Mouse (Mus musculus) cerebellum, postnatal 36 days (tissue): ENCODE results near the gene Parp6.

Experiments used
- DNase-seq, 2 experiments: peaks; one replicate each; pipeline ENCODE4 v3.0.0; 2021 to 2022; ENCODE audit warnings: mixed read lengths in 2 of 2

Gene Parp6

DNA sequence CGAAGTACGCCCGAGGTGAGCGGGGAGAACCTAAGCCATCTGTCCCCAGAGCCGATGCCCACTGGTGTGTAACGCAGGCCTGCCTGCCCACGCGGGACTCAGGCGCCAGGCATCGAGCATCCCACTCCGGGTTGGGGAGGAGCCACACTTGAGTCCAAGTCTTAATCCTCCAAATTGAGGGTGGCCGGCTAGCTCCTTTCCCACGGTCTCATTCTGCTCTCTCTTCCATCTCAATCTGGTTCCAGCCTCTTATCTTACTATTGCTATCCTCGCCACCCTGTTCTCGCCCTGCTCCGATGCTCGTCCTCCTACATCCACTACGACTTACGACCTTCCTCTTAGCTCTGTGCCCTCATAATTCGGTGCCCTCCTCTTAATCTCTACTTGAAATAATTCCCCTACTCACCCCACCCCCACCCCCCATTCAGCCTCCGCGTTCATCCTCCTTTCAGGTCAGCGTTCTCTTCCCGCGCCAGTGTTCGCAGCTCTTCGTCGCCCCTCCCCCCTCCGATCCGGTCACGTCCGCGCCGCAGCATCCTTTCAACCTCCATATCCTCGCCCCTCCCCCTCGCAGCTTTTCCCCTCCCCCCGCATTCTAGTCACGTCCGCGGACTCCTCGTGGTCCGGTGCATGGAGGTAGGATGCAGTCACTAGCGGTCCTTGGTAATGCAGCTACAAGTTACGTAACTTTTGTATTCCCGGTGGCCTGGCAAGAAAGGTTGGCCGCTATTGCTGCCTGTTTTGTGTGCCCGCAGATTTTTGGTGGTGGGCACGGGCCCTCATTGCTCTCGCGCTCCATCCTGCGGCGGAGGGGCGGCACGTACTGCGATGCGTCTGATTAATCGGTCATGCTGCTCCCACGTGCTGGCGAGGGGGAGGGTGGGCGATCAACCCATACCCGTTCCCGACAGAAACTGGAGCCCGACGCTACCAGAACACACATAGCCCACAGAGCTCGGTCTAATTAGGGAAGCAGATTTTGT, 39.8 kb downstream of the Parp6 start:
- peak; percentile 84 to 89 for DNase-seq

DNA sequence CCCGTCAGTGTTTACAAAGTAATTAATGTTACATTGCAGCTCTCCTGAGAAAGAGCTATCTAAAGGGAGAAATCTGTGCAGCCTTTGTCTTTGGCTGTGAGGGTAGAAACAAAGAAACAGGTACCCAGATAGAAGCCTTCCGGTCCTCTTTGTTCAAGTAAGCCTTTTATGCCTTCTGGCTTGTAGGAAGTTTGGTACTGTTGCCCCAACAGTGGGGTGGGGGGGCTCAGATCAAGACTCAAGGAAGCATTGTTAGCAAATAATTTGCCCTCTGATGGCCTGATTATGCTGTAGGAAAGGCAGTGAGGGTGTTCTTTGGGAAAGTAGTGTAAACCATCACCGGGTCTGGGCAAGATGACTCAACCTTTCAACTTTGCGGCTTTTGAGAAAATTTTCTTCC, 41.1 kb downstream of the Parp6 start:
- DNase-seq: no peak

DNA sequence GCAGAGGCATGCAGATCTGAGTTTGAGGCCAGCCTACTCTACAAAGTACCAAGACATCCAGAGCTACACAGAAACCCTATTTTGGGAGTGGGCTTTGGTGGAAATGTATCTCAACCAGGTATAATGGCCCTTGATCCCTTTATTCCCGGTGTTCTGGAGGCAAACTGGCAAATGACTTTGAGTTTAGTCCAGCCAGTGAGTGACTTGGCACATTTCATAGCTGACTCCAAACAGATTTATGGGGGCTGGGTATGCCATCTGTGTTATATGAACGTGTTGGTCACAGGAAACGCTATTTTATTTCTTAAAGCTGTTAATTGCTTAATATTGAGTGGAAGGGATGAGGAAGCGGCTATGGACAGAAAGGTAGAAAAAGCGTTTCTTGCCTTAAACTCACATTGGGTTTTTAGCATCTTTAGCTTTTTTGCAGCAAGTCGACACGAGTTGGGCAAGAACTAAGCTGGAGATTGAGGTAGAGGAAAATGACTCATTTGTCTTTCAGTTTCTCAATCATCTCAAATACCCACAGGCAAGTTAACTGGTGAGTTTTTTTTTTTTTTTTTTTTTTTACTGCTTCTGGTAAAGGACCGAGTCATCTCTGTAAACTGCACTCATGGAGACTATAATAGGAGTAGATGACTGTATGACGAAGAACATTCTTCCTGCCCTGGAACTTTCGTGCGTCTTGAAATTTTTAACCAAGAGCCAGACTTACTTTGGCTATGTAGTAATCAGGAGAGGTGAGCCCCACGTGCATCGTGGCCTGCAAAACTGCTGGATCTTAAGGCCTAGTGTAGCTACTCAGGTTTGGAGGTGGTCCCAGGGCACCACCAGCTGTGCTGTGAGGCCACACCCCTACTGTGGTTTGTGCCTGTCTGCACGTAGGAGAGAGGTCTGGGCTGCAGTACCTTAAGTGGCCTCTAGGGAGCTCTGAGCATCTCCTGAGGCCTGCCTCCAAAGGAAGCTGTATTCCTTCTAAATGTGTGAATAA, 42.2 kb downstream of the Parp6 start:
- peak; percentile 86 for DNase-seq

- peak; percentile 67 to 72 for DNase-seq
Measured at GRCm38 (mm10) chr9:59660421-59660820, 43.3 kb downstream of the Parp6 start.

GRCm38 (mm10) chr9:59661298-59661975, 44.4 kb downstream of the Parp6 start:
- DNase-seq: no peak

- no peak for DNase-seq
Measured at GRCm38 (mm10) chr9:59663226-59663625, 46.1 kb downstream of the Parp6 start.

GRCm38 (mm10) chr9:59663957-59664356, 46.9 kb downstream of the Parp6 start:
- no peak for DNase-seq

- DNase-seq: no peak
Measured at GRCm38 (mm10) chr9:59664664-59665256, 47.7 kb downstream of the Parp6 start.

- no peak for DNase-seq
Measured at GRCm38 (mm10) chr9:59666016-59666415, 48.9 kb downstream of the Parp6 start.

DNA sequence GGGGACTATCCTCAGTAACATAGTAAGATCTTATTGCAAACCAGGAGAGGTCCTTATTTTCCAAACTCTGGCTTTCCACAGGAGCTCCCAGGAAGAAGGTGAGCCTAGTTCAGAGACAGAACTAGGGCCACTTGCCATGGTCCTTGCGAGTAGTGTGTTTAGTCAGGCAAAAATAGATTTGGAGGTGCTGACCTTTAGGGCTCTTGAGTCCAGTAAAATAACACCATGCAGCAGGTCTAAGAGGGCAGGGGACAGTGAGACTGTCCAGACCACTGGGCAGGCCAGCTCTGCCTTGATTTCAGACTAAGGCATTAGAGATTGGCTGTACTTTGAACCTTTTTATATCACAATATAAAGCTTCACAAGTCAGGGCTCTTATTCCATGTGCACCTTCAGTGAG, 49.7 kb downstream of the Parp6 start:
- DNase-seq: no peak

GRCm38 (mm10) chr9:59667250-59667649, 50.2 kb downstream of the Parp6 start:
- DNase-seq: no peak

DNA sequence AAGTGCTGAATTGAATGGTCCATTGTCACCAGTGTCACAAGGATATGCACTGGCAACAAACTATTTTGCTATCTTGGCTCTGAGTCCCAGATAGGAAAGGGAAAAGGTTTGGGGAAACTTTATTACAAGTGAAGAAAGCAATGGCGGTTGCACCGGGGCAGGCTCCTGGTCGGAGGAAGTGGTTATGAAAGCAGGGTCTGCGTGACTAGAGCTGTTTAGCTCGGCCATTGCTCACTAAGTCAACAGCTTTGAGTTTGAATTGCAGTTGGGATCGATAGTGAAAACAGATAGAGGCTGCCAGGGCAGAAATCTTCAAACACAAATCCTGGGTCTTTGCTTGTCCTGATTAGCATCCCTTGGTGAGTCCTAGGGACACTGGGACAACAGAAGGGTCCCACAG, 50.8 kb downstream of the Parp6 start:
- DNase-seq: no peak

DNA sequence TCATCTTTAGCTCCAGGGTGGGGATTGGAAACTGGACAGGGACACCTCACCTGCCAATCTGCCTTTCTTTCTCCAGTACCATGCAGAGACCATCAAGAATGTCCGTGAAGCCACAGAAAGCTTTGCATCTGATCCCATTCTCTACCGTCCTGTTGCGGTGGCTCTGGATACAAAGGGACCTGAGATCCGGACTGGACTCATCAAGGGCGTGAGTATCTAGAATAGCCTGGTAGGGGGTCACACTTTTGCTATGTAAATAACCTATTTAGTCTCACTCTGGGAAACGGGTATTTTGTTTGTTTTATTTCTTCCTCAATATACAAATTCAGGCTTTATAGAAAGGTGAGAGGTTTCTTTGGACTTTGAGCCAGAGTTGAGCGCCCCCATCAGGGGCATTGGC, 51.4 kb downstream of the Parp6 start:
- no peak for DNase-seq

DNA sequence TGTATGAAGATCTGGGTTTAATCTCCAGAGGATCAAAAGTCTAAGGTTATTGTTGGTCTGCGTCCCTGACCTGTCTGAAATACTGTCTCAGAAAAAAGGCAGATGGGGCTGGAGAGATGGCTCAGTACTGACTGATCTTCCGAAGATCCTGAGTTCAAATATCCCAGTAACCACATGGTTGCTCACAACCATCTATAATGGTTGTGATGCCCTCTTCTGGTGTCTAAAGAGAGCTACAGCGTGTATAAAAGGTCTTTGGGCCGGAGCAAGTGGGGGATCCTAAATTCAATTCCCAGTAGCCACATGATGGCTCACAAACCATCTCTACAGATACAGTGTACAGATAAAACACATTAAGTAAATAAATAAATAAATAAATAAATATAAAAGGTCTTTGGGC, 52.1 kb downstream of the Parp6 start:
- DNase-seq: no peak

- DNase-seq: peak; percentile 36 to 56
Measured at GRCm38 (mm10) chr9:59672195-59672894, 55.3 kb downstream of the Parp6 start.

DNA sequence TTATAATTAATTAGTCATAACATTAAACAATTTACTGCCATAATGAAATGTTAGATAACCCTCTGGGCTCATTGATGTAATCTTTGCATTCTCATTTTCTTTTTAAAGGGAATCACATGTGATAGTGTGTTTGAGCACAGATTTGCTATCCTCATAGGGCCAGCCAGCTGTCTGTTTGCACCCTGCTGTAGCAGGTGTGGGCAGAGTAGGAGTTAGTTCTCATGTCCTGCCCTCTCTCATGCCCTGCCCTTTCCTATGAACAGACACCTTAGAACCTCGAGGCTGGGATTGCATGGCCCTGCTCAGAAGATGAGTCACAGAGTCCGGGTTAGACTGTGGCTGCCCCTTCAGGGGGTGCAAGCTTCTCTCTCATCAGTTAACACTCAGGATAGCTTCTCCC, 56.3 kb downstream of the Parp6 start:
- no peak for DNase-seq

DNA sequence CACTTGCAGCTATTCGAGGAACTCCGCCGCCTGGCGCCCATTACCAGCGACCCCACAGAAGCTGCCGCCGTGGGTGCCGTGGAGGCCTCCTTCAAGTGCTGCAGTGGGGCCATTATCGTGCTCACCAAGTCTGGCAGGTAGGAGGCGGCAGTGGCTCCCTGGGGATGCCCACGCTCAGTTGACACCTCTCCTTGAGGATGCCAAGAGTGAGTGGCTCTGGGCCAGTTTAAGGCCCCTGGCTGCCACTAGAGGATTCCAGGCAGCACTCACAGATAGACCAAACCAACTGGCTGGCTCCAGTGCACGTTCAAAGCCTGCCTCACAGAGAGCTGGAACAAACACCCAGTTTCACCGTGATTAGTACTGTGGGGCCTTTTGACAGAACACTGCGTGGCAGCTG, 58.5 kb downstream of the Parp6 start:
- DNase-seq: peak in 1 of 2 experiments; percentile 30

- DNase-seq: peak in 1 of 2 experiments; percentile 37
Measured at GRCm38 (mm10) chr9:59678313-59678712, 61.2 kb downstream of the Parp6 start.

GRCm38 (mm10) chr9:59679678-59680533, 62.8 kb downstream of the Parp6 start, which contains the start of gene Gramd2:
TSS of gene Gramd2 (plus strand) at chr9:59680144.
- peak; percentile 75 to 85 for DNase-seq

DNA sequence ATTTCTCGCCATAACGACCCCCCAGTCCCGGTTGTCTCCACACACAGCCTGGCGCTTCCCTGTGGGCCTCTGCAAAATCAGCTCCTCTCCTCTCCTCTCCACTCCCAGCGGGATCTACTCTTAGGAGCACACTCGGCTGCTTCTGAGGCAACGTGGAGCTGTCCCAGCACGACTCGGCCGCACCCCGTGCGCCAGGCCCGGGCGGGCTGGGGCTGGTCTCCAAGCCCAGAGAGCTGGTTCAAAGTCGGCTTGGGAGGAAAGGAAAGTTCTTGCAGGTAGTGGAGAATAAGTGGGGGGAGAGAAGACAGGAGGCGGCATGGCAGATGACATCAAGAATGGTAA, 63.4 kb downstream of the Parp6 start:
- peak in 1 of 2 experiments; percentile 24 for DNase-seq

- DNase-seq: no peak
Measured at GRCm38 (mm10) chr9:59684020-59684419, 66.9 kb downstream of the Parp6 start.
